Comparison of ENCODE assay signal across 8 mouse cellular contexts in the genomic region with DNA sequence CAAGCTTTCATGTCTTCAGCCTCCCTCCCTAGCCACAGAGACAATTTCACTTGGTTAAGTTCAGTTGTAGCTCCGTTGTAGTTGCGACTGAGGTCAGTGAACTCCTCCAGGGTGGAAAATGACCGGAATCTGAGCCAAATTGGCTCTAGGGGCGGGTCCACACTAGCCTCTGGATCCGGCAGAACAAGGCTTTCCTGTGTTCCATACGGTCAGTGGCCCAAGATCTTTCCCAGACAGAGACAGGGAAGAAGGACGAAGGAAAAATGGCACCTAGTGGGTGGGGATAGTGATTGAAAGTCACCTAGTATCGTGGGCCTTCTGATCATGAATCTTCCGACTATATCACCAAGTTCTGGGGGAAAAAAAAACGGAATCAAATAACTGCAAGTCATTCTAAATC. TPM values are rescaled to one million over a fixed set of nuclear protein-coding genes. Genes with fewer than 3 reads are reported as not detected.
DNase-seq lines count a peak whose midpoint lies in the region; ATAC-seq and TF ChIP-seq lines count a peak whose summit lies in the region.

No protein-coding gene starts in this region.

- H3K9me3 ChIP-seq in ES-Bruce4 (replicated peaks; ENCODE audit: control insufficient read depth, insufficient read depth, low read length, poor library complexity, severe bottlenecking), result no peaks in the 10 kb centered on the region
- no peaks in the 10 kb centered on the region for H3K9me3 ChIP-seq in embryonic facial prominence, embryonic 12.5 days
- no peaks in the 10 kb centered on the region for H3K9me3 ChIP-seq in midbrain, embryonic 14.5 days (ENCODE audit: control insufficient read depth, low read length)

- TF ChIP-seq CTCF in ES-Bruce4 (IDR thresholded peaks at IDR 0.05; ENCODE audit: low read depth, low read length), result no peak

- no peaks in the 10 kb centered on the region for H3K4me1 ChIP-seq in ES-Bruce4 (ENCODE audit: control insufficient read depth, insufficient read depth, low read length)
- H3K4me1 ChIP-seq in embryonic facial prominence, embryonic 12.5 days, result peaks cover 33% of the 10 kb centered on the region
- H3K4me1 ChIP-seq in midbrain, embryonic 14.5 days (ENCODE audit: control insufficient read depth, insufficient read depth, low read length), result peaks cover 24% of the 10 kb centered on the region

- no peak for TF ChIP-seq POLR2A in ES-Bruce4 (IDR thresholded peaks at IDR 0.05; ENCODE audit: insufficient read depth, low read length)

- H3K27ac ChIP-seq in ES-Bruce4 (ENCODE audit: insufficient read depth, low read length), result no peak overlapping the region
- H3K27ac ChIP-seq in embryonic facial prominence, embryonic 12.5 days, result no peak overlapping the region
- H3K27ac ChIP-seq in midbrain, embryonic 14.5 days (replicated peaks; ENCODE audit: low read depth, low read length), result peak overlapping the region; percentile 88

- no peaks in the 10 kb centered on the region for H3K36me3 ChIP-seq in ES-Bruce4 (ENCODE audit: control insufficient read depth, insufficient read depth, low read length, poor library complexity, severe bottlenecking)
- no peaks in the 10 kb centered on the region for H3K36me3 ChIP-seq in embryonic facial prominence, embryonic 12.5 days
- no peaks in the 10 kb centered on the region for H3K36me3 ChIP-seq in midbrain, embryonic 14.5 days (ENCODE audit: control insufficient read depth, insufficient read depth, low read length)

- DNase-seq in heart, postnatal 25 days (ENCODE audit: low spot score), result peak; percentile 16
- DNase-seq in kidney, postnatal 4 days, result peak; percentile 31 to 48
- DNase-seq in midbrain, embryonic 14.5 days, result no peak
- no peak for DNase-seq in right cerebral cortex, postnatal 36 days (ENCODE audit: low spot score in 2 of 2)
- no peak for DNase-seq in frontal cortex, postnatal 36 days (ENCODE audit: low spot score in 2 of 2)
- DNase-seq in left cerebral cortex, adult 11 months (ENCODE audit: low spot score), result no peak

- peak overlapping the region; percentile 97 for H3K4me2 ChIP-seq in embryonic facial prominence, embryonic 12.5 days (replicated peaks)
- peak overlapping the region; percentile 93 for H3K4me2 ChIP-seq in midbrain, embryonic 14.5 days (ENCODE audit: low read length)

- peak overlapping the region; percentile 65 for H3K4me3 ChIP-seq in ES-Bruce4 (ENCODE audit: low read depth, low read length)
- peak overlapping the region; percentile 57 for H3K4me3 ChIP-seq in embryonic facial prominence, embryonic 12.5 days
- H3K4me3 ChIP-seq in midbrain, embryonic 14.5 days (replicated peaks; ENCODE audit: low read depth, low read length), result peak overlapping the region; percentile 82

- H3K27me3 ChIP-seq in ES-Bruce4 (ENCODE audit: control insufficient read depth, insufficient read depth, low read length, poor library complexity, severe bottlenecking), result peaks cover 12% of the 10 kb centered on the region; the same call in 1 of the 2 replicates
- H3K27me3 ChIP-seq in embryonic facial prominence, embryonic 12.5 days, result 0 out of 2 replicates have a peak, but pooled peaks cover 2% of the 10 kb centered on the region
- H3K27me3 ChIP-seq in midbrain, embryonic 14.5 days (ENCODE audit: control insufficient read depth, insufficient read depth, low read length), result 0 out of 2 replicates have a peak, but pooled peaks cover 4% of the 10 kb centered on the region

- intact Hi-C loops in heart, postnatal 25 days (cut with DNase I), result loop anchor here (2.0 to 10.0 kb wide), 2 partner anchors 186 to 420 kb away; no protein-coding TSS in a partner anchor

- 8% methylated on average over 10 of the region's 10 CpGs for WGBS in embryonic facial prominence, embryonic 12.5 days
- WGBS in midbrain, embryonic 14.5 days, result 21% methylated on average over 10 of the region's 10 CpGs

- no peak for TF ChIP-seq EP300 in ES-Bruce4 (IDR thresholded peaks at IDR 0.05; ENCODE audit: insufficient read depth, low read depth, low read length)

- ATAC-seq in embryonic facial prominence, embryonic 12.5 days (ENCODE audit: insufficient number of reproducible peaks, insufficient read depth, low FRiP score, low TSS enrichment), result no peak
- no peak for ATAC-seq in midbrain, embryonic 14.5 days (ENCODE audit: low FRiP score, low TSS enrichment)

- 0 out of 2 replicates have a peak overlapping the region, but pooled peaks have one; percentile 8 for H3K9ac ChIP-seq in ES-Bruce4 (ENCODE audit: low read depth, poor library complexity, severe bottlenecking)
- H3K9ac ChIP-seq in embryonic facial prominence, embryonic 12.5 days, result peak overlapping the region; percentile 83; the same call in 1 of the 2 replicates
- H3K9ac ChIP-seq in midbrain, embryonic 14.5 days (replicated peaks; ENCODE audit: low read length), result peak overlapping the region; percentile 96

RNA-seq across cellular contexts. Expression of a gene that starts 0.5 kb away (rescaled TPM):
- polyA plus RNA-seq in ES-Bruce4 (2011; ENCODE audit: insufficient read depth, insufficient read length, low read depth, missing spikeins), result 29.2 and 30.0 TPM in 2 replicates
- polyA plus RNA-seq in embryonic facial prominence, embryonic 12.5 days (2016; fragmentation: Nextera tagmentation; extraction: Ambion mirVana), result 53.1 and 55.9 TPM in 2 replicates
- total RNA-seq in heart, postnatal 25 days (2021), result 10 to 100 TPM; 10.7 to 12.0 TPM
- 41.8 and 42.8 TPM in 2 replicates for polyA plus RNA-seq in midbrain, embryonic 14.5 days (2014; fragmentation: Nextera tagmentation; extraction: Ambion mirVana)

Comparison
In these comparisons a context has a peak if more than half of its experiments do, and no peak if none do; other contexts are left out.
1. H3K9ac ChIP-seq: peak in every context shown above with its lines; median percentile 96 in midbrain, embryonic 14.5 days; 83 in embryonic facial prominence, embryonic 12.5 days; 8 in ES-Bruce4.
2. DNase-seq: peak in heart, postnatal 25 days (single experiment) and kidney, postnatal 4 days (2 of 2); none in midbrain, embryonic 14.5 days (single experiment), right cerebral cortex, postnatal 36 days (0 of 2), frontal cortex, postnatal 36 days (0 of 2) and left cerebral cortex, adult 11 months (single experiment).
3. Peak in every context shown above with its lines, with median percentiles within 50 percentile points of each other: H3K4me3 ChIP-seq.